ENCODE assay signal across 8 mouse cellular contexts in the genomic region with DNA sequence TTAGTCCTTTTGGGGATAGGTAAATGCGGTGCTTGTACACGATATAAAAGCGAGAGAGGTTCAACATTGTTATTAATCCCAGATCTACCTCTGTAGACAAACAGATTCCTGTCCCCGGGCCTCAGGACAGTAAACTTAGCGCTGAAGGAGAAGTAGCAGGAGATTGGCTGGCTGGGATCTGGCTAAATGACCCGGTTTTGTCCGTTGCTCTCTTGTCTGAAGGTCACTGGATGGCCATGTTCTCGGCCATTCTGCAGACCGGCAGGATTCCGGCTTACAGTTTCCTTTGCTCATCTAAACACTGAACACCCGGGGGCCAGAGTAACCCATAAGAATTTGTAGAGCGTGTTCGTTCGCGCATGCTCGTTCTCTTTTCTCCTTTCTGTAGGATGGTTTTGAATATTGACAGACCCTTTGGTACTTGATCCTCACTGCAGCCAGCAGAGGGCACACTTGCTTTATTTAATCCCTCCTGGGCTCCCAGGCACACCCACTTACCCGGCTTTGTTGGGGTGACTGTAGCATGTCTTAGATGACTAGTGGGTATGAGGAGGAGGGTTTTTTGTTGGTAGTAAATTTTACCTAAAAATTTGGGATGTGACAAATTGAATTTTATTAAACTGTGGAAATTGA. TPM values are rescaled to one million over a fixed set of nuclear protein-coding genes. Genes with fewer than 3 reads are reported as not detected.
DNase-seq lines count a peak whose midpoint lies in the region; ATAC-seq and TF ChIP-seq lines count a peak whose summit lies in the region.

No protein-coding gene starts in this region.

- DNase-seq in ES-CJ7 (ENCODE audit: low read depth, low spot score): peak; percentile 87
- peak; percentile 51 for DNase-seq in cerebellum, adult 11-12 months
- peak; percentile 94 for DNase-seq in forebrain, postnatal 0 days
- peak; percentile 87 for DNase-seq in heart, postnatal 4 days
- DNase-seq in layer of hippocampus, adult 2 months (ENCODE audit: low spot score in 2 of 2): peak; percentile 85 to 86
- DNase-seq in lung, adult 2 months: peak; percentile 77

- H3K27ac ChIP-seq in forebrain, postnatal 0 days (ENCODE audit: low read depth, low read length): no peak overlapping the region
- H3K27ac ChIP-seq in layer of hippocampus, adult 2 months: no peak overlapping the region
- 0 out of 2 replicates have a peak overlapping the region, but pooled peaks have one; percentile 58 for H3K27ac ChIP-seq in neural tube, embryonic 15.5 days (replicated peaks)
- no peak overlapping the region; the same call in 1 of the 2 replicates for H3K27ac ChIP-seq in testis, adult 2 months (ENCODE audit: control insufficient read depth, insufficient read depth, low read depth, low read length)

- TF ChIP-seq POLR2A in lung, adult 2 months (IDR thresholded peaks at IDR 0.05; ENCODE audit: borderline replicate concordance, extremely low read depth, low read depth, low read length): no peak
- no peak for TF ChIP-seq POLR2A in testis, adult 2 months (IDR thresholded peaks at IDR 0.05; ENCODE audit: control insufficient read depth, low read depth, low read length)

- no peaks in the 10 kb centered on the region for H3K36me3 ChIP-seq in forebrain, postnatal 0 days (ENCODE audit: insufficient read depth)
- no peaks in the 10 kb centered on the region for H3K36me3 ChIP-seq in neural tube, embryonic 15.5 days
- H3K36me3 ChIP-seq in testis, adult 2 months (ENCODE audit: control insufficient read depth, insufficient read depth, low read length): no peaks in the 10 kb centered on the region

- H3K9ac ChIP-seq in forebrain, postnatal 0 days: peak overlapping the region; percentile 42; the same call in 1 of the 2 replicates
- peak overlapping the region; percentile 49 for H3K9ac ChIP-seq in neural tube, embryonic 15.5 days (replicated peaks)

- H3K4me1 ChIP-seq in forebrain, postnatal 0 days (ENCODE audit: insufficient read depth): peaks cover 4% of the 10 kb centered on the region; the same call in 1 of the 2 replicates
- H3K4me1 ChIP-seq in lung, adult 2 months (ENCODE audit: control insufficient read depth, insufficient read depth, low read length): peaks cover 2% of the 10 kb centered on the region; the same call in 1 of the 2 replicates
- H3K4me1 ChIP-seq in neural tube, embryonic 15.5 days: peaks cover 27% of the 10 kb centered on the region
- peaks cover 7% of the 10 kb centered on the region for H3K4me1 ChIP-seq in testis, adult 2 months (ENCODE audit: control insufficient read depth, insufficient read depth, low read length)

- peak overlapping the region; percentile 53 for H3K4me2 ChIP-seq in forebrain, postnatal 0 days (ENCODE audit: low read depth)
- peak overlapping the region; percentile 72 for H3K4me2 ChIP-seq in neural tube, embryonic 15.5 days

- ATAC-seq in forebrain, postnatal 0 days: peak; percentile 80
- peak; percentile 80 for ATAC-seq in neural tube, embryonic 15.5 days (ENCODE audit: low FRiP score)

- no peaks in the 10 kb centered on the region for H3K9me3 ChIP-seq in forebrain, postnatal 0 days (ENCODE audit: low read length)
- no peaks in the 10 kb centered on the region for H3K9me3 ChIP-seq in neural tube, embryonic 15.5 days (replicated peaks)

- H3K4me3 ChIP-seq in forebrain, postnatal 0 days (ENCODE audit: low read depth, low read length): peak overlapping the region; percentile 29
- H3K4me3 ChIP-seq in layer of hippocampus, adult 2 months: peak overlapping the region; percentile 54
- H3K4me3 ChIP-seq in lung, adult 2 months (replicated peaks; ENCODE audit: extremely low read depth, low read depth, low read length): no peak overlapping the region
- H3K4me3 ChIP-seq in neural tube, embryonic 15.5 days (replicated peaks): peak overlapping the region; percentile 43
- H3K4me3 ChIP-seq in testis, adult 2 months (ENCODE audit: control insufficient read depth, low read depth, low read length): no peak overlapping the region; the same call in 1 of the 2 replicates

- TF ChIP-seq CTCF in forebrain, postnatal 0 days (IDR thresholded peaks at IDR 0.05; ENCODE audit: low read depth): peak; percentile 92
- peak; percentile 90 for TF ChIP-seq CTCF in layer of hippocampus, adult 2 months (conservative IDR thresholded peaks at IDR 0.05)
- TF ChIP-seq CTCF in lung, adult 2 months (IDR thresholded peaks at IDR 0.05; ENCODE audit: insufficient read depth, low read length): peak; percentile 70
- TF ChIP-seq CTCF in testis, adult 2 months (IDR thresholded peaks at IDR 0.05; ENCODE audit: control insufficient read depth, insufficient read depth, insufficient replicate concordance, low read depth, low read length): peak; percentile 26; the same call in 1 of the 2 replicates

- WGBS in forebrain, postnatal 0 days: 18% methylated on average over 17 of the region's 17 CpGs
- WGBS in lung, adult 2 months: 18% methylated on average over 17 of the region's 17 CpGs
- 14% methylated on average over 17 of the region's 17 CpGs for WGBS in neural tube, embryonic 15.5 days

- H3K27me3 ChIP-seq in forebrain, postnatal 0 days (ENCODE audit: insufficient read depth, low read length): no peaks in the 10 kb centered on the region
- no peaks in the 10 kb centered on the region for H3K27me3 ChIP-seq in neural tube, embryonic 15.5 days (replicated peaks)
- no peaks in the 10 kb centered on the region for H3K27me3 ChIP-seq in testis, adult 2 months (ENCODE audit: control insufficient read depth, insufficient read depth, low read length)

RNA-seq across cellular contexts. Expression of a gene that starts 6.0 kb away (rescaled TPM):
- total RNA-seq in forebrain, postnatal 0 days (2014; rRNA removed): 423 and 513 TPM in 2 replicates
- polyA plus RNA-seq in forebrain, postnatal 0 days (2015; fragmentation: Nextera tagmentation; extraction: Ambion mirVana): 76.8 and 80.3 TPM in 2 replicates
- total RNA-seq in heart, postnatal 4 days (2021): 10 to 100 TPM; 14.1 to 15.3 TPM
- 100 to 1,000 TPM; 744 to 746 TPM for total RNA-seq in layer of hippocampus, adult 2 months (2021)
- 7.3 and 8.5 TPM in 2 replicates for polyA plus RNA-seq in lung, adult 2 months (2012; rRNA removed)
- 65.8 and 79.2 TPM in 2 replicates for polyA plus RNA-seq in neural tube, embryonic 15.5 days (2015; fragmentation: Nextera tagmentation; extraction: Ambion mirVana)
- 6.0 and 8.5 TPM in 2 replicates for polyA plus RNA-seq in testis, adult 2 months (2012; rRNA removed)

RNA-seq across cellular contexts. Expression of a gene that starts 36.7 kb away (rescaled TPM):
- 49.2 and 54.3 TPM in 2 replicates for total RNA-seq in forebrain, postnatal 0 days (2014; rRNA removed)
- 49.2 and 50.6 TPM in 2 replicates for polyA plus RNA-seq in forebrain, postnatal 0 days (2015; fragmentation: Nextera tagmentation; extraction: Ambion mirVana)
- total RNA-seq in heart, postnatal 4 days (2021): 10 to 100 TPM; 20.8 to 23.5 TPM
- 100 to 1,000 TPM; 118 to 124 TPM for total RNA-seq in layer of hippocampus, adult 2 months (2021)
- 70.6 and 71.8 TPM in 2 replicates for polyA plus RNA-seq in lung, adult 2 months (2012; rRNA removed)
- polyA plus RNA-seq in neural tube, embryonic 15.5 days (2015; fragmentation: Nextera tagmentation; extraction: Ambion mirVana): 54.5 and 66.1 TPM in 2 replicates
- 3.7 and 6.3 TPM in 2 replicates for polyA plus RNA-seq in testis, adult 2 months (2012; rRNA removed)

Comparison
In these comparisons a context has a peak if more than half of its experiments do, and no peak if none do; other contexts are left out.
1. H3K4me3 ChIP-seq: peak in forebrain, postnatal 0 days (single experiment), layer of hippocampus, adult 2 months (single experiment) and neural tube, embryonic 15.5 days (single experiment); none in lung, adult 2 months (single experiment) and testis, adult 2 months (single experiment).
2. CTCF ChIP-seq: peak in every context shown above with its lines; median percentile 92 in forebrain, postnatal 0 days; 90 in layer of hippocampus, adult 2 months; 70 in lung, adult 2 months; 26 in testis, adult 2 months.
3. Peak in every context shown above with its lines, with median percentiles within 50 percentile points of each other: DNase-seq.